Mouse (Mus musculus) embryo, embryonic 11 days (tissue): Measurements from ENCODE around the gene Gm20662.

Experiments used
- DNase-seq: peaks from one replicate; pipeline ENCODE4 v3.0.0-alpha.2; 2015

Gm20662 gene

GRCm38 (mm10) chr9:108055061-108055460 lies 58.9 kb downstream of the Gm20662 start:
- DNase-seq = no peak

GRCm38 (mm10) chr9:108055661-108056237 lies 59.6 kb downstream of the Gm20662 start:
- no peak for DNase-seq

- DNase-seq = no peak
Measured at GRCm38 (mm10) chr9:108056361-108057261, 60.5 kb downstream of the Gm20662 start.

- DNase-seq = no peak
Measured at GRCm38 (mm10) chr9:108057262-108057562, 61.1 kb downstream of the Gm20662 start.

- no peak for DNase-seq
Measured at GRCm38 (mm10) chr9:108058291-108058690, 62.1 kb downstream of the Gm20662 start.

GRCm38 (mm10) chr9:108062142-108062541 lies 66.0 kb downstream of the Gm20662 start:
- no peak for DNase-seq

- no peak for DNase-seq
Measured at GRCm38 (mm10) chr9:108063361-108063760, 67.2 kb downstream of the Gm20662 start.

GRCm38 (mm10) chr9:108065491-108066011 lies 69.4 kb downstream of the Gm20662 start:
- DNase-seq = peak; percentile 76

- DNase-seq = no peak
Measured at GRCm38 (mm10) chr9:108067199-108067598, 71.0 kb downstream of the Gm20662 start.

GRCm38 (mm10) chr9:108067900-108068299 lies 71.8 kb downstream of the Gm20662 start:
- DNase-seq = peak; percentile 85

- DNase-seq = no peak
Measured at GRCm38 (mm10) chr9:108069007-108069406, 72.9 kb downstream of the Gm20662 start.

- DNase-seq = no peak
Measured at GRCm38 (mm10) chr9:108069529-108069928, 73.4 kb downstream of the Gm20662 start.

GRCm38 (mm10) chr9:108071801-108072200 lies 75.7 kb downstream of the Gm20662 start:
- DNase-seq = no peak

GRCm38 (mm10) chr9:108072481-108072924 lies 76.4 kb downstream of the Gm20662 start:
- DNase-seq = no peak

GRCm38 (mm10) chr9:108073141-108073930 lies 77.2 kb downstream of the Gm20662 start:
- no peak for DNase-seq

- DNase-seq = no peak
Measured at GRCm38 (mm10) chr9:108080168-108080567, 84.0 kb downstream of the Gm20662 start, which contains the start of gene Mst1. TSS of gene Mst1 (plus strand) at chr9:108080436.

- DNase-seq = no peak
Measured at GRCm38 (mm10) chr9:108082549-108082948, 86.4 kb downstream of the Gm20662 start.

GRCm38 (mm10) chr9:108082988-108083431 lies 86.9 kb downstream of the Gm20662 start, which contains the start of gene Rnf123:
TSS of gene Rnf123 (minus strand) at chr9:108083346.
- no peak for DNase-seq

- DNase-seq = no peak
Measured at GRCm38 (mm10) chr9:108083561-108083960, 87.4 kb downstream of the Gm20662 start.

- no peak for DNase-seq
Measured at GRCm38 (mm10) chr9:108085261-108085660, 89.1 kb downstream of the Gm20662 start.

- DNase-seq = no peak
Measured at GRCm38 (mm10) chr9:108090611-108091120, 94.5 kb downstream of the Gm20662 start.

GRCm38 (mm10) chr9:108093586-108093985 lies 97.4 kb downstream of the Gm20662 start:
- no peak for DNase-seq
